Mouse (Mus musculus) spleen, postnatal 14 days (tissue): Measurements from ENCODE around the gene Hivep3.

Experiments
- DNase-seq, 2 experiments: peaks; one replicate each; pipeline ENCODE4 v3.0.0; 2021 to 2022; ENCODE audit warnings: low spot score in 2 of 2

Gene Hivep3

GRCm38 (mm10) chr4:119871861-119872582 is 138.4 kb downstream of the Hivep3 start:
- DNase-seq: no peak

DNA sequence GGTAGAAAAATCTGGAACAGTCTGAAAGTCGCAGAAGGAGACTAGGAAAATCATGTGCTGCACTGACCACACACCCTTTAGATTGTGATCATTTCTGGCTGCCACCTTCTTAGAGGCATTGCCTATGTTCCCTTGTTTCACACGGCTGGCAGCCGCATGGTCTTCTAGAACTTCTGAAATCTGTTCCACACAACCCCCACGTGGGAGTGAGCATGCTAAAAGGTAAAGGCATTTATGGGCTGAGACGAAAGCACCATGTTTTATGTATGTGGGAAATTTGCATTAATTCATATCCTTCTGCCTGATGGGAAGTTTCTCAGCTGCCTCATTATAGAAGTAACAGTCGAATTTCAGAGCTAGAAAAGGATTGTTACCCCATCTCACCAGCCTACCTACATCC is 140.4 kb downstream of the Hivep3 start:
- no peak for DNase-seq

- no peak for DNase-seq
Measured at GRCm38 (mm10) chr4:119875592-119875991, 142.0 kb downstream of the Hivep3 start.

DNA sequence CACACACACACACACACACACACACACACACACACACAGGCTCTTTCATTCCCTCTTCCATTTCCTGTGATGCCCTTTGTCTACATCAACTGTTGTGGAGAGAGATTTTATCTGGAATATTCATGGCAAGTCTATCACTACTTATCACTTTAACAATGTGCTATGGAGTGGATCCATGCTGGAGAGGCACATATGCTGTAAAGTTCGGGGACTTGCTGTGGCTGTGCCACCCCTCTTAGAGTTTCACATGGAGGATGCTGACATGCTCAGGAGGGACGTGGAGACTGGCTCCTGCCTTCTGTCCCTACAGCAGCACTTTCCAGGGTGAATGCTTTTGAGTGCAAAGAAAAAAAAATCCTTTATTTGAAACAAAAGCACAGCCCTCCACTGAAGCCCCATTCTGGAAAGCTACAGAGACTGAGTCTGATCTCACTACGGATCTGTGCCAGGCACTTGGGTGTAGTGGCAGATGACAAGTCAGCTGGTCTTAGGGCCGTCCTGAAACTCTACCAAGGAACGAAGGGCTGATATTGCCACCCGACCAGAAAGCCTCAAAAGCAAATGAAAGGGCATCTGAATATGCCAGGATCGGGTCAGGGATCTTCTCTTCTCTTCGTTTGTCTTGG is 143.1 kb downstream of the Hivep3 start:
- no peak for DNase-seq

DNA sequence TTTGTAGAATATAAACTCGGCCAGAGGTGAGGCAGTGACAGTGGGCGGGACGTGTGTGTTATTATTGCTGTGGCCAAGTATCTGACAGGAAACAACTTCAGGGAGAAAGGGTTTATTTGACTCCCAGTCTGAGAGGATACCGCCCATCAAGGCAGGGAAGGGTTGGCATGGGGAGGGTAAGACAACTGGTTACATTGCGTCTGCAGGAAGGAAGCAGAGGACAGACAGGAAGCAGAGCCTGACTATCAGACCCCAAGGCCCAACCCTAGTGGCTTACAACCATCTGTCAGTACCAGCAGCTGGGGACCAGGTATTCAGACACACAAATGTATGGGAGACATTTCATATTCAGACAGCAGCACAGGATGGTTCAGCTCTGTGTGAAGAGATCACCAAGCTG is 144.6 kb downstream of the Hivep3 start:
- DNase-seq: no peak

DNA sequence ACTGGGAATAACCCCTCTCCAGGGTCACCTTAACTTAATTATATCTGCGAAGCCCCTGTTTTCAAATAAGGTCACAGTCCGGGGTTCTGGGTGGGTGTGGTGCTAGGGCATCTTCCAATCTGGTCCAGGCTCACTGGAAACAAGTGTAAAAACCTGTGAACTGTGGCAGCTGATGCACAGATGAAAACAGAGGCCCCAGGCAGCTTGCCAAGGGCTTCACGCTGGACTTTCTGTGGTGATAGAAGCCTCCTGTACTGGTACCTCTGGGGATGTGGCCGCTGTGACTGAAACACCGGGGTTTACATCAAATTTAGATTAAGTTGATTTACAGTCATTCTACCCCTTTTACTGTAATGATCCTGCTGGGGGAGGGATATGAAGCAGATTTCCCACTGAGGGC is 146.1 kb downstream of the Hivep3 start:
- no peak for DNase-seq

DNA sequence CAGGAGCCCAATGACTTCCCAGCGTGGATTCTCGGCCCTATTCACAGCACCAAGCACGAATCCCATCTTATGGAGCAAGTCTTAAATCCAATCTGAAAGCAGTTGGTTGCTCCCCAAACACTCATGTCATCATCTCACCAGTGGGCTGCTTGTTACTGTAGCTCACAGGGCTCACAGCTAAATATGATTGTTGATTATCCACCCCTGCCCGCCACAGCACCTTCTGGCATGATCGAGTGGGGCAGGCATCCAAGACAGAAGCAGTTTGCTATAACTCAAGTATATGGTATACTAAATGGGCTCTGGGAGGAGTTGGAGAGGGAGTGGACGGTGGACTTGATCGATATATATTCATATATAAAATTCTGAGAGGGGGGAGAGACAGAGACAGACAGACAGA is 146.7 kb downstream of the Hivep3 start:
- DNase-seq: no peak

GRCm38 (mm10) chr4:119881292-119881691 is 147.7 kb downstream of the Hivep3 start:
- no peak for DNase-seq

GRCm38 (mm10) chr4:119882401-119882800 is 148.8 kb downstream of the Hivep3 start:
- no peak for DNase-seq

- no peak for DNase-seq
Measured at GRCm38 (mm10) chr4:119882814-119883213, 149.2 kb downstream of the Hivep3 start.

DNA sequence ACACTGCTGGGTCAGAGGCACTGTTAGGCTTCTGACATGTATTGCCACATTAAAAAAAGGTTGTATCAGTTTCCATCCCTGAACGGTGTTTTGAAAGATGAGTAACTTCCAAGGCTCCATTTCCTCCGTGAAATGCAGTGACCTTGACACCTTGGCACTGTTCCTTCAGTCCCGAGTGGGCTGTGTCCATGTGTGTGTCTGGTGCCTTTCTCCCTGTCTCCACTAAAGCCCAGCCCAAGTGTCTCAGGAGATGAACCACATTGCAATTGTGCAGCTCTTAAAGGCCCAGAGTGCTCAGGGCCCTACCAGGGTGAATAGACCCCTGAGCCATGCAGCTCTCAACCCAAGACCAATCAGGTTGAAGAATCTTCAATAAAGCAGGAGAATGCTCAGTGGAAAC is 153.0 kb downstream of the Hivep3 start:
- DNase-seq: no peak

DNA sequence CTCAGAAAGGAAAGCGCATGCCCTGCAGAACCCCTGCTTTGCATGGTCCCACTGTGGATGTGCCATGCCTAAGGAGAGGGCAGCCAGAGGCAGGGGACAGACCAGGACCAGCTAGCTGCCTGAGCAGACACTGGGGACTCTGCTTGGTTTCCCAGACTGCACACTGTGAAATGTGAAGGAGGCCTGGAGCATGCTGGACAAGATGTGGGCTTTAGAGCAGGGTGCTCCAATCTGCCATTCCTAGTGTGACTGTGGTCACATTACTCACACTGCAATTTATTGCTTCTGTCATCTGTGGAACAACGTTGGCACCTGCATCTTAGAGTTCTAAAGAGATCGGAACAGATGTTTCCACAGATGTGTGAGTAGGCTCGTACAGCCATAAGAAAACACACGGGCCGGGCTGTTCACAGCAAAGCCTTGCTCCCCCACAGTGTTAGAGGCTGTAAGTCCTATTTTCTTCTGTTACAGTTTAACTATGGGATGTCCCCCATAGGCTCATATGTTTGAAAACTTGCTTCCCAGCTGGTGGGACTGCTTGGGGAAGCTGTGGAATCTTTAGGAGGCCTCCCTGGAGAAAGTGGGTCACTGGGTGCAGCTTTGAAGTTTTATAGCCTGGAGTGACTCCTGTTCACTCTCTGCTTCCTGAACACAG is 154.1 kb downstream of the Hivep3 start:
- DNase-seq: no peak

DNA sequence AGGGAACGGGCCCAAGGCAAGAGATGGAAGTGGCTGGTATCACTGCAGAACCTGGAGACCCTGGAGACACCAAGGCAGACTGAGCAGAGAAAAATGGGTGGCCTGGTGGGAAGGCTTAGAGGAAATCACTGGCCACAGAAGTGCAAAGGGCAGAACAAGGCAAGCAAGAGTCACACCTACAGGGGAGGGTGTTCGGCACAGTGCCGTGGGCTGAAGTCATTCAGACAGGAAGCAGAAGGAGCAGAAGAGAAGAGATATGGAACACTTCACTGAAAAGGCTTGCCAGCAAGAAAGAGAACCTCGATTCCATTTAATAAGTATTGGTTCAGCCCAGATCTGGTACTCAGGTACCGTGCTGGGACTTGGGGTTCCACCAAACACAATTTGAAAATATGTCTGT is 156.2 kb downstream of the Hivep3 start:
- no peak for DNase-seq

GRCm38 (mm10) chr4:119893255-119893779 is 159.7 kb downstream of the Hivep3 start:
- no peak for DNase-seq

GRCm38 (mm10) chr4:119894797-119895458 is 161.3 kb downstream of the Hivep3 start:
- no peak for DNase-seq

DNA sequence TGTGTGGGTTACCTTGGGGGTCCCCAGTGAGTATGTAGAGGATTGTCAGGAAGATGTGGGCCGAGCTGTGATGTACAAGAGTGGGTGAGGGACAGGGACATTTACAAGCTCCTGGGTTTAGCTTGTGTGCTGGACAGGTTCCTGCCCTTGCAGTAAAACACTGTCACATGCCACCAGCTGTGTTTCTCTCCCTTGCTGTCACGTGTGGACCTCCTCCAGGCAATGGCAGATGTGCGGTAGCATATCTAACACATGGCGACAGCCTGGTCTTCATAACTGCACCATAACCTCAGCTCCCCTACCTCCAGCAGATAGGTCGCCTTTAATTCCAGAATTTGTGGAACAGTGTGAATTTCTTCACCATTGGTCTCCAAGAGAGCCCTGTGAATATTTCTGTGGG is 161.9 kb downstream of the Hivep3 start:
- no peak for DNase-seq

GRCm38 (mm10) chr4:119896572-119896971 is 163.0 kb downstream of the Hivep3 start:
- DNase-seq: no peak

DNA sequence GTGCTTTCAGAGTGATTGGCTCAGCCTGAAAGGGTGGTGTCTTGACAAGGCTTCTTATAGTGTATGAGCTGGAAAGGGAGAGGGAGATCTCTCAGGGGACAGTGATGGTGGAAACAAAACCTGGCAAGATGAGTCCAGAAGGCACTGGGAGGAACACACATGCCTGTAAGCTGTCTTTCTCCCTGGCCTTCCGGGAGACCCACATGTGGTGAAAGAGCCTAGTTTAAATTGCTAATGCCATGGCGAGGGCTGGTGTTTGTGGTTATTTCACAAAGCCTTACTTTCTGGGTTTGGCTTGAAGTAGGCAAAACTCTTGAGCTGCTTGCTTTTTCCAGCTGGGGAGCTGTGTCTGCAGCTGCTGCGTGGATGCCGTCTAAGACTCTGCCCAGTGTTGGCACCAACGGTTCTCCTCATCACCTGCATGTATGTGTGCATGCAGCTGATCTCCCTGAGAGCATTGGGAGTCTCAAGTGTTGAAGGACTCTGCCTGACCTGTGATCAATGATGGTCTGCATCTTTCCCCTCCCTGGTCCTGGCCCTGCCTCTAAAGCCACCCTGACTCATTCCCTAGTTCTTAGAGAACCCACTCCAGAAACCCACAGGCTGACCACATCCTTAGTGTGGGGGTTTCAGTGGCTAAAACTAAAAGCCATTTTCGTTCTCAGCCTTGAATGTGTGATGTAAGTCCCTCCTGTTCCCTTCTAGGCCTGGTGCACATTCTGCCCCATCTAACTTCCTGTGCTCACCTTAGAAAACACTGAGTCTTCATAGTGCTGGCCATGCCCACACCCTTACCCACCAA is 163.7 kb downstream of the Hivep3 start:
- no peak for DNase-seq

GRCm38 (mm10) chr4:119901556-119902491 is 168.2 kb downstream of the Hivep3 start:
- DNase-seq: no peak

- no peak for DNase-seq
Measured at GRCm38 (mm10) chr4:119903328-119903727, 169.7 kb downstream of the Hivep3 start.
